Mouse (Mus musculus): ENCODE results near the gene Xpo5. TPM values are rescaled to one million over a fixed set of nuclear protein-coding genes. Genes with fewer than 3 reads are reported as not detected.
A peak's percentile ranks its signal among the peaks of the same experiment; 100 is the strongest.

Xpo5 gene
- polyA plus RNA-seq, 1 experiment, result 40.4 TPM

GRCm38 (mm10) chr17:46283911-46284310, 81.3 kb downstream of the Xpo5 start:
- no peaks in the 10 kb centered on the region for H3K27me3 ChIP-seq (ENCODE audit: control insufficient read depth, insufficient read depth, low read length)
- peaks cover 3% of the 10 kb centered on the region; the same call in 1 of the 2 replicates for H3K36me3 ChIP-seq (ENCODE audit: control insufficient read depth, insufficient read depth, low read length)
- TF ChIP-seq POLR2A (IDR thresholded peaks at IDR 0.05; ENCODE audit: control insufficient read depth, extremely low read depth, insufficient read depth, low read length, poor library complexity) (no peak), CTCF (IDR thresholded peaks at IDR 0.05; ENCODE audit: borderline replicate concordance, control insufficient read depth, extremely low read depth, insufficient read depth, low read length, poor library complexity) (no peak)
- H3K4me1 ChIP-seq (replicated peaks; ENCODE audit: control insufficient read depth, insufficient read depth, low read length), result peaks cover 49% of the 10 kb centered on the region
- no peak overlapping the region for H3K4me3 ChIP-seq (ENCODE audit: control insufficient read depth, insufficient read depth, low read length)
- WGBS, result 52% methylated on average over 8 of the region's 8 CpGs
- peak; percentile 41 for DNase-seq
- peak overlapping the region; percentile 86 for H3K27ac ChIP-seq (ENCODE audit: control insufficient read depth, insufficient read depth, low read length)

GRCm38 (mm10) chr17:46284653-46285052, 82.1 kb downstream of the Xpo5 start:
- 78% methylated on average over 7 of the region's 7 CpGs for WGBS
- no peak for TF ChIP-seq CTCF (IDR thresholded peaks at IDR 0.05; ENCODE audit: borderline replicate concordance, control insufficient read depth, extremely low read depth, insufficient read depth, low read length, poor library complexity)
- TF ChIP-seq POLR2A (IDR thresholded peaks at IDR 0.05; ENCODE audit: control insufficient read depth, extremely low read depth, insufficient read depth, low read length, poor library complexity), result no peak
- Histone ChIP-seq H3K4me1 (replicated peaks; ENCODE audit: control insufficient read depth, insufficient read depth, low read length) (peaks cover 49% of the 10 kb centered on the region), H3K27me3 (ENCODE audit: control insufficient read depth, insufficient read depth, low read length) (no peaks in the 10 kb centered on the region), H3K36me3 (ENCODE audit: control insufficient read depth, insufficient read depth, low read length) (no peaks in the 10 kb centered on the region), H3K27ac (ENCODE audit: control insufficient read depth, insufficient read depth, low read length) (no peak overlapping the region), H3K4me3 (ENCODE audit: control insufficient read depth, insufficient read depth, low read length) (no peak overlapping the region)
- no peak for DNase-seq

DNA sequence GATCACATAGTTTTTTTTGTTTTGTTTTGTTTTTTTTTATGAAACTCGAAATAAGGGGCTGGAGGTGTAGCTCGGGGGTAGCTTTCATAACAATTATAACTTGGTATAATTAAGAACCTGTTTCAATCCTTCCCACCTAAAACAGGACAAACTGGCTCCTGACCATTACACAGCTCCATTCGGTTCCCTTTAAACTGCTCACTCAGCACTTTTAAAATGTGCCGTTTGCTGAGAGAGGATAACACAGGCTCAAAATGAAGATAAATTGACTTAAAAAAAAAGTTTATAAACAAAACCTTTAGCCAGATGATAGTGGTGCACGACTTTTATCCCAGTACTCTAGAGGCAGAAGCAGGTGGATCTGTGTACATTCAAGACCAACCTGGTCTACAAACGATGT, 82.8 kb downstream of the Xpo5 start:
- no peaks in the 10 kb centered on the region for H3K36me3 ChIP-seq (ENCODE audit: control insufficient read depth, insufficient read depth, low read length)
- H3K4me1 ChIP-seq (replicated peaks; ENCODE audit: control insufficient read depth, insufficient read depth, low read length), result peaks cover 49% of the 10 kb centered on the region
- no peak for DNase-seq
- TF ChIP-seq CTCF (IDR thresholded peaks at IDR 0.05; ENCODE audit: borderline replicate concordance, control insufficient read depth, extremely low read depth, insufficient read depth, low read length, poor library complexity) (no peak), POLR2A (IDR thresholded peaks at IDR 0.05; ENCODE audit: control insufficient read depth, extremely low read depth, insufficient read depth, low read length, poor library complexity) (no peak)
- 78% methylated on average over 6 of the region's 6 CpGs for WGBS
- no peak overlapping the region for H3K27ac ChIP-seq (ENCODE audit: control insufficient read depth, insufficient read depth, low read length)
- H3K4me3 ChIP-seq (ENCODE audit: control insufficient read depth, insufficient read depth, low read length), result no peak overlapping the region
- H3K27me3 ChIP-seq (ENCODE audit: control insufficient read depth, insufficient read depth, low read length), result no peaks in the 10 kb centered on the region

GRCm38 (mm10) chr17:46287678-46288095, 85.1 kb downstream of the Xpo5 start:
- 60% methylated on average over 11 of the region's 11 CpGs for WGBS
- no peak for TF ChIP-seq CTCF (IDR thresholded peaks at IDR 0.05; ENCODE audit: borderline replicate concordance, control insufficient read depth, extremely low read depth, insufficient read depth, low read length, poor library complexity)
- no peak for TF ChIP-seq POLR2A (IDR thresholded peaks at IDR 0.05; ENCODE audit: control insufficient read depth, extremely low read depth, insufficient read depth, low read length, poor library complexity)
- peak overlapping the region; percentile 26; the same call in 1 of the 2 replicates for H3K27ac ChIP-seq (ENCODE audit: control insufficient read depth, insufficient read depth, low read length)

More at GRCm38 (mm10) chr17:46287678-46288095, 85.1 kb downstream of the Xpo5 start:
- no peak for DNase-seq
- no peak overlapping the region for H3K4me3 ChIP-seq (ENCODE audit: control insufficient read depth, insufficient read depth, low read length)
- H3K27me3 ChIP-seq (ENCODE audit: control insufficient read depth, insufficient read depth, low read length), result no peaks in the 10 kb centered on the region
- H3K36me3 ChIP-seq (ENCODE audit: control insufficient read depth, insufficient read depth, low read length), result no peaks in the 10 kb centered on the region
- peaks cover 40% of the 10 kb centered on the region for H3K4me1 ChIP-seq (replicated peaks; ENCODE audit: control insufficient read depth, insufficient read depth, low read length)

Other genes starting within 250 kb of the Xpo5 start
- gene Vegfa, start 170.4 kb upstream of the Xpo5 start, polyA plus RNA-seq (2012; rRNA removed), result 50.3 and 65.2 TPM in 2 replicates
- 56.4 and 57.6 TPM in 2 replicates for gene Mrps18a, start 91.8 kb upstream of the Xpo5 start, polyA plus RNA-seq (2012; rRNA removed)
- gene Rsph9, start 58.6 kb upstream of the Xpo5 start, polyA plus RNA-seq (2012; rRNA removed), result 1.2 and 2.6 TPM in 2 replicates
- gene Mad2l1bp, start 49.2 kb upstream of the Xpo5 start, polyA plus RNA-seq (2012; rRNA removed), result 40.9 and 43.2 TPM in 2 replicates
- gene Gtpbp2, start 41.8 kb upstream of the Xpo5 start, polyA plus RNA-seq (2012; rRNA removed), result 280 and 339 TPM in 2 replicates
- gene Polh, start 137 bp upstream of the Xpo5 start, polyA plus RNA-seq (2012; rRNA removed), result 18.4 and 20.4 TPM in 2 replicates
- gene Polr1c, start 45.3 kb downstream of the Xpo5 start, polyA plus RNA-seq (2012; rRNA removed), result 52.6 and 60.6 TPM in 2 replicates
- 250 and 292 TPM in 2 replicates for gene Yipf3, start 45.3 kb downstream of the Xpo5 start, polyA plus RNA-seq (2012; rRNA removed)
- 4.2 and 5.3 TPM in 2 replicates for gene Lrrc73, start 50.7 kb downstream of the Xpo5 start, polyA plus RNA-seq (2012; rRNA removed)
- 98.7 and 106 TPM in 2 replicates for gene Tjap1, start 80.2 kb downstream of the Xpo5 start, polyA plus RNA-seq (2012; rRNA removed)
- gene Dlk2, start 94.6 kb downstream of the Xpo5 start, polyA plus RNA-seq (2012; rRNA removed), result 8.5 and 11.3 TPM in 2 replicates
- 31.8 and 33.4 TPM in 2 replicates for gene Abcc10, start 125.6 kb downstream of the Xpo5 start, polyA plus RNA-seq (2012; rRNA removed)
- gene Zfp318, start 180.9 kb downstream of the Xpo5 start, polyA plus RNA-seq (2012; rRNA removed), result 18.3 and 20.7 TPM in 2 replicates
- 348 and 429 TPM in 2 replicates for gene Crip3, start 226.1 kb downstream of the Xpo5 start, polyA plus RNA-seq (2012; rRNA removed)
- gene Slc22a7, start 235.7 kb downstream of the Xpo5 start, polyA plus RNA-seq (2012; rRNA removed), result 1.2 and 3.3 TPM in 2 replicates

All from thymus, adult 2 months (tissue).